Mouse (Mus musculus) cerebellum, adult 11 months (tissue): Measurements from ENCODE around the gene Ndrg4.

Experiments
- DNase-seq: peaks from one replicate; pipeline ENCODE4 v3.0.0; 2022

The Ndrg4 gene

DNA sequence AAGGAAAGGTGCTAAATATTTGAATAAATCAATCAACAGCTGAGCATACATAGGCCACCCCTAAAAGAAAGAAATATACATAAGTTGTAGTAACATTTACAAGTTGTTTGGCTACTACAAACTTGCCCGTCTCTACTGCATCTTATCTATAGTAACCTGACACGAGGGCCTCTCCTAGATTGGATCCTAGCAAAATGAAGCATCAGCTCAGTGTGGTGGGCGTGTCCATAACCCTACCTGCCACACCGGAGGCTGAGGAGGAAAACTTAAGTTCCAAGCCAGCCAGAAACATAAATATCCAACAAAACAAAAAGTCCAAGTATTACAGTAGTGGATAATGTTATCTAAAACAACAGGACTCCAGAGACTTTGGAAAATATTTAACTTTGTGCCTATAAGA lies 50.8 kb downstream of the Ndrg4 start:
- no peak for DNase-seq

DNA sequence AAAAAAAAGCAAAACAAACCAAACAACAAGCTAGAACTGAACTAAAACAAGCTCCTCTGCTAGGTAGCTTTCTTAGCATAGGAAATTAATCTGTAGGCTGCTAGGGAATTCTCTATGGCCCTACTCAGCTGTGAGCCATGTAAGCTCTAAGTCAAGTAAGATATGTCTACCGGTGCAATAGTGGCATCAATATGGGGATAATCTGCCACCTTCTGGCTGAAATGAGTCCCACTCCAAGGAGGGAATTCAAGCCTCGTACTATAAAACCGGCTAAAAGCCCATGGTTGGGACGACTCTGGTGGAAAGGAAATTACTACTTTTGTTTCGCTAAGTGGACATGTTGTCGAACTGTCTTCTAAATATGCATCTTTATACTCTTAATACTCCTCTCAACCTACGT lies 61.8 kb downstream of the Ndrg4 start:
- DNase-seq = no peak

DNA sequence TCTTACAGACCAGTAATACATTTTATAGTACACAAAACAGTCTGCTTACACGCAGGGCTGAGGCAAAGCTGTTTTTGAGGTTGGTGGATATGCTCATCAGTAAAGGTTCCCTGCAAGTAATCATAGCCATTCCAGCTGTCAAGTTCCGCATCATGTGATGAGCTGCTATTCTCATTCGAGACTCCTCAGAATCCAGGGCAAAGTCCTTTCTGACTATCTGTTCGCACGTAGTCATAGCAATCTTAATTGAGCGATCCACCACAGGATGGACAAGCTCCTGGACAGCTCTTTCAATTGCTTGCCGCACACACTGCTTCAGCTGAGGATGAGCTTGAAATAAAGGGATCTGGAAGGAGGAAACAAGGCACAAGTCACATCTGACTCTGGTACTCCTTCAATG lies 65.0 kb downstream of the Ndrg4 start:
- no peak for DNase-seq

DNA sequence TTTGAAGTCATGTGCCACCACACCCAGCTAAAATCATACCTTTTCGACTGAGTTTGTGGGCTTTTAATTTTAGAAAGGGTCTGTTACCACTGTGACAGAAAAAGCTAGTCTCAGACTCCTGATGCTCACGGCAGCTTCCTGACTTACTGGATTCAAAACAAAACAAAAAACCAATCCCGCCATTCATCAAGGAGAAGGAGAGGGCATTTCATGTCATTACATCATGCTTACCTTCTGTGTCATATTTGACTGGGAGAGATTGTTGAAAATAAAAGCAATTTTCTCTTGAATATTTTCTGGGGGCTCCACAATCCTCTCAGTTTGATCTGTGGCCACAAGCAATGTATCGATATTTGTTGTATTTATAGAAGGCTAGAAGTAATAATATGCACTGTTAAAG lies 71.2 kb downstream of the Ndrg4 start:
- no peak for DNase-seq

DNA sequence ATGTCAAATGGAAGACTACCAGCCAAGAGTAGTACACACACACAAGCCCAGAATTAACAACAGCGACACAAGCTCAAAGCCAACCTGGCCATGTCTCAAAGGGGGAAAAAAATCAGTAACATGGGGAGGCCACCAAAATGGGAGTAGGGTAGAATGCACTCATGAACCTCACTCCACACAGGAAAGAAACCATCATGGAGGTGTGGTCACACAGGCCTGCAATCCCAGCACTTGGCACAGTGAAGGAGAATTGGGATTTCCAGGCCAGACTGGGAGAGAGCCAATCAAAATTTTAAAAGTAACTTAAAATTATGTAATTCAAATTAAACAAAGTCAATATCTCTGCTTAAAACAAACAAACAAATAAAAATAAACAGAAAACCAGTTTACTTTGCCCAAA lies 75.1 kb downstream of the Ndrg4 start:
- DNase-seq = no peak

DNA sequence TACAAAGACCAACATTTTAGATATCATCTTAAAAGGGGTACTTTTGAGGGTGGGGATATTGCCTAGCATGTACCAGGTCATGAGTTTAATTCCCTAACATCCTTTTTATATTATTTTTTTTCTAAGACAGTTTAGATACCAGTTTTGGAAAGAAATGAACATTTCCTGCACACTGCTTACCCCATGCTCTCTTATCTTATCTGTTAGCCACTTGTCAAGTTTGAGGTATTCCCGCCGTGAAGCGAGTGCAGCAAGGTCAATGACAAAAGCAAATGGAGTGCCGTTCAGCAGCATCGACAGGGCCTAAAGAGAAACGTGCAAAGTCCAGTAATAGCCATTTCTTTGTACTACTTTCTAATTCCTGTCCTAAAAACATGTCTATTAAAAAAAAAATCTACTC lies 83.5 kb downstream of the Ndrg4 start:
- no peak for DNase-seq

DNA sequence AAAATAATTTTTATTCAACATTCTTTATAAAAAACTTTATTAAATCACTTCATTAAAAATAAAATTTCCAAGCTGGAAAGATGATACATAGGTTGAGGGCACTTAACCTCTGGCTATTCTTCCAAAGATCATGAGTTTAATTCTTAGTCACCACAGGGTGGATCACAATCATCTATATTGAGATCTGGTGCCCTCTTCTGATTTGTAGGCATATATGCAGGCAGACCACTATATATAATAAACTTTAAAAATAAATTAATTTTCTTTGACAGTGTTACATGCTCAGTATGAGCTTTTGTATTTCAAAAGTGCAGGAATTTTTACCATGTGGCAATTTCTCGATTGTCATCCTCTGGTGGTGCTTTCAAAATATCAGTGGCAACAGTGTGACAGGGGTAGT lies 87.4 kb downstream of the Ndrg4 start:
- no peak for DNase-seq
